Mouse (Mus musculus): Measurements from ENCODE around the gene 3100002H09Rik.

DNA sequence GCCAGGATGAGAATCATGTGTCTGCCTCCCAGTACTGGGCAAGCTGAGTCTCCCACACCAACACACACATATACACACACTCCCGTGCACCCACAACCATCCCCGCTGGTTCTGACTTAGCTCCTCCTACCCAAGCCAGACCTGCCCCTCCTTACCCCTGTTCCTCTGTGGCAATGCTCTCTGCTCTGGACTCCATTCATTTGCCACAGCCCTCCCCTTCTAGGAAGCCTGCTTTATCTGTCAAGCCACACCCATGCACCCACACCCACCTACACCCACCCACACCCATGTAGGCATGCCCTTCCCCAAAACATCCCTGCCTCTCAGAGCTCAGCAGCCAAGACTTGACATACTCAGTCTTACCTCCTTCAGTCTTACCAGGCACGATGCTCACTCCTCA lies 4.4 kb downstream of the 3100002H09Rik start:
- TF ChIP-seq POLR2A (IDR thresholded peaks at IDR 0.05; ENCODE audit: low read depth, low read length) (no peak), CTCF (IDR thresholded peaks at IDR 0.05; ENCODE audit: extremely low read depth, insufficient read depth, insufficient read length, insufficient replicate concordance) (no peak)
